Mouse (Mus musculus): ENCODE results near the gene Clasrp. TPM values are rescaled to one million over a fixed set of nuclear protein-coding genes. Genes with fewer than 3 reads are reported as not detected.

Gene Clasrp
- polyA plus RNA-seq (2015; fragmentation: Nextera tagmentation; extraction: Ambion mirVana), result 54.1 and 54.4 TPM in 2 replicates

DNA sequence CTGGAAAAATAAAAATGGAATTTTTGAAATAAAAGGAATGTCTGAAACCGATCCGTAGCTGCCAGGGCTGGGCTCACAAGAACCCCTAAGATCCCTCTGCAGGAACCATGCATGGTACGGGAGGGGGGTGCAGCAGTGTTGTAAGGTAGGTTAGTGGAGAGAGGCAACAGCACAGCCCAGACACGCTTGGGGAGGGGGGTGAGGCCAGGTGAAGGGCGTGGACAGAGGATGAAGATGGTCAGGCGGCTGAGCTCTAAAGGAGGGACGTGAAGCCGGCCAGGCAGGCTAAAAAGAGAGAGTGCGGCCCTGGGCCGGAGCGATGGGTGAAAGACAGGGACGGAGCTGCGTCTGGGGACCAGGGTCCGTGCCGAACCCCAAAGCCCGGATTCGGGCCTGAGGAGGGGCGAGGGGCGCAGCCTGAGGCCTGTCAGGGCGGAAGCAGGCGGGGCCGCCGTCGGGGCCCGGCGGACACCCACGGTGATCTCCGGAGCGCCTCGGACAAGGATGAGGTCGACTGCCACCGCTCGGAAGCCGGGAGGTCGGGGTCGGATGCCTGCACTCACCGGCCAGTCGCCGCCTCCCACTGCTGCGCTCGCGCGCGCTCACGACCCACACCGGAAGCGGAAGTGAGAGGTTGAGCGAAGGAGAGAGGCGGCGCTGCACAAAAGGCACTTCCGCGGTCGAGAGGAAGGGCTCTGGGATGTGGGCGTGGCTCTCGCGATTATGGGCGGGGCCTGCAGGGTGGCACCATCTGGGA is at the start of gene Clasrp:
TSS of gene Clasrp (minus strand) at position 638 of the 757 bp plus-strand sequence.
- no peaks in the 10 kb centered on the region for H3K9me3 ChIP-seq (ENCODE audit: control insufficient read depth, low read length)
- H3K36me3 ChIP-seq (ENCODE audit: control insufficient read depth, insufficient read depth, low read length), result 0 out of 2 replicates have a peak, but pooled peaks cover 2% of the 10 kb centered on the region
- ATAC-seq, result peak; percentile 88
- peaks cover 27% of the 10 kb centered on the region for H3K4me1 ChIP-seq (ENCODE audit: control insufficient read depth, insufficient read depth, low read depth, low read length)
- H3K27me3 ChIP-seq (replicated peaks; ENCODE audit: control insufficient read depth, insufficient read depth, low read length), result no peaks in the 10 kb centered on the region
- peak within 1 kb of the TSS; percentile 59 for H3K27ac ChIP-seq (ENCODE audit: low read depth, low read length)
- H3K4me3 ChIP-seq (ENCODE audit: low read length), result peak within 1 kb of the TSS; percentile 65
- H3K9ac ChIP-seq (ENCODE audit: low read depth, low read length), result peak within 1 kb of the TSS; percentile 80
- H3K4me2 ChIP-seq (ENCODE audit: low read length), result peak within 1 kb of the TSS; percentile 82
- WGBS, result 1% methylated on average over 57 of the region's 57 CpGs

DNA sequence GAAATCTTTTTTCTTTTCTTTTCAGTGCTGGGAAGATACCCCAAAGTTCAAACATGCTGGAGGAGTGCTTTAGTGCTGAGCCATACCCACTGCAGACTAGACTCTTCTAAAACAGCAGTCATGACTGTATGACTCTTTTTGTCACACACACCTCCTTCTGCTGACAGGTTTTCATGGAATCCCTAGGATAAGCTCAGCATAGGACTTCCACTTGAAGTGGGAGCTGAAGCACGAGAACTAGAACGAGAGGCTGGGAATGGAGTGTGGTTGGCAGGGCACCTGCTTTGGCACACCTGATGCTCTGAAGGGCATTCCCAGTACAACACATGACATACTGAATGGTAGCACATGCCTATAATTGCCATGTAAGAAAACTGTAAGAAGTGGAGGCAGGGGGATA is 48.3 kb upstream of the Clasrp start:
- H3K9me3 ChIP-seq (ENCODE audit: control insufficient read depth, low read length), result no peaks in the 10 kb centered on the region
- no peak overlapping the region for H3K4me3 ChIP-seq (ENCODE audit: low read length)
- no peak overlapping the region for H3K9ac ChIP-seq (ENCODE audit: low read depth, low read length)
- no peaks in the 10 kb centered on the region for H3K27me3 ChIP-seq (replicated peaks; ENCODE audit: control insufficient read depth, insufficient read depth, low read length)
- WGBS, result 96% methylated on average over 2 of the region's 2 CpGs
- H3K36me3 ChIP-seq (ENCODE audit: control insufficient read depth, insufficient read depth, low read length), result peaks cover 19% of the 10 kb centered on the region
- no peak overlapping the region for H3K4me2 ChIP-seq (ENCODE audit: low read length)
- no peak for ATAC-seq
- H3K27ac ChIP-seq (ENCODE audit: low read depth, low read length), result no peak overlapping the region
- H3K4me1 ChIP-seq (ENCODE audit: control insufficient read depth, insufficient read depth, low read depth, low read length), result no peaks in the 10 kb centered on the region

DNA sequence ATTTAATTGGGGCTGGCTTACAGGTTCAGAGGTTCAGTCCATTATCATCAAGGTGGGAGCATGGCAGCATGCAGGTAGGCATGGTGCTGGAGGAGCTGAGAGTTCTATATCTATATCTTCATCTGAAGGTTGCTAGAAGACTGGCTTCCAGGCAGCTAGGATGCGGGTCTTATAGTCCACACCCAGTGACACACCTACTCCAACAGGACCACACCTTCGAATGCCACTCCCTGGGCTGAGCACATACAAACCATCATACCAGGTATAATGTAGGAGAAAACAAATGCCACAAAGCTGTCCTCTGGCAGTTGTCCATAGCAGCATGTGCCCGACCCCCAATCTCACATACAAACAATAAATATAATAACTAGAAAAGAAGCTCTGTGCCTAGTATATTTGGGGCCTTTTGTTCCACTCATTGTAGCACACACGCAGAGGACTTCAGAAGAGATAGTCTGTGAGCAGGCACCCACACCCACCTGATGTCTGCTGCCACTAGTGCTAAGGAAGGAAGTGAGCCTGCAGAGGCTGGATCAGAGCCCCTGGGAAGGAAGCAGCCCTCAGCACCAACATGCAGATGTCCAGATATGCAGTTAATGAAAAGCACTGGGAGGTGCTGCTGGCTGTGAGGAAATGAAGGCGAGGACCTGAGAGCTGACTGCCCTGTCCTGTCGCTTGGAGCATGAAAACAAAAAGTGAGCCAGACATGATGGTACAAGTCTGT is 46.9 kb upstream of the Clasrp start:
- WGBS, result 89% methylated on average over 6 of the region's 6 CpGs
- H3K4me1 ChIP-seq (ENCODE audit: control insufficient read depth, insufficient read depth, low read depth, low read length), result no peaks in the 10 kb centered on the region
- H3K9ac ChIP-seq (ENCODE audit: low read depth, low read length), result no peak overlapping the region
- H3K36me3 ChIP-seq (ENCODE audit: control insufficient read depth, insufficient read depth, low read length), result peaks cover 26% of the 10 kb centered on the region
- no peaks in the 10 kb centered on the region for H3K27me3 ChIP-seq (replicated peaks; ENCODE audit: control insufficient read depth, insufficient read depth, low read length)
- no peak for ATAC-seq
- H3K9me3 ChIP-seq (ENCODE audit: control insufficient read depth, low read length), result no peaks in the 10 kb centered on the region
- H3K4me3 ChIP-seq (ENCODE audit: low read length), result no peak overlapping the region
- no peak overlapping the region for H3K27ac ChIP-seq (ENCODE audit: low read depth, low read length)
- H3K4me2 ChIP-seq (ENCODE audit: low read length), result no peak overlapping the region

DNA sequence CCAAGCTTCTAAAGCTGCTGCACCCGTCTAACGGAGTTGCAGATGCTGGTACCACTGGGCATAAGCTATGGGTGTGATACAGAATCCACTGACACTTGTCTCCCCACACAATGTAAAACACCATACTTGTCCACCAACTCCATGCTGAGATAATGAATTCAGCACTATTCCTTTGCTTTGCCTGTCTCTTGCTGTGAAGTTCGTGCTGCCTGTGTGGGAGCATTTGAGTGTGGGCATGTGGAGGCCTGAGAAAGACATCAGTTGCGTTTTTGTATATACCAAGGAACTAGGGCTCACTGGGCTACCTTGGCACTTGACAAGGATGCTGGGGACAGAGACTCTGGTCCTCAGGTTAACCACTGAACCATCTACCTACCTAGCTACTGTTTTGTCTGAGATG is 36.9 kb upstream of the Clasrp start:
- Histone ChIP-seq H3K4me1 (ENCODE audit: control insufficient read depth, insufficient read depth, low read depth, low read length) (no peaks in the 10 kb centered on the region), H3K4me2 (ENCODE audit: low read length) (no peak overlapping the region), H3K9ac (ENCODE audit: low read depth, low read length) (no peak overlapping the region), H3K27ac (ENCODE audit: low read depth, low read length) (no peak overlapping the region), H3K27me3 (replicated peaks; ENCODE audit: control insufficient read depth, insufficient read depth, low read length) (no peaks in the 10 kb centered on the region), H3K36me3 (ENCODE audit: control insufficient read depth, insufficient read depth, low read length) (peaks cover 58% of the 10 kb centered on the region), H3K9me3 (ENCODE audit: control insufficient read depth, low read length) (no peaks in the 10 kb centered on the region), H3K4me3 (ENCODE audit: low read length) (no peak overlapping the region)
- no peak for ATAC-seq
- WGBS, result 88% methylated on average over 4 of the region's 4 CpGs

DNA sequence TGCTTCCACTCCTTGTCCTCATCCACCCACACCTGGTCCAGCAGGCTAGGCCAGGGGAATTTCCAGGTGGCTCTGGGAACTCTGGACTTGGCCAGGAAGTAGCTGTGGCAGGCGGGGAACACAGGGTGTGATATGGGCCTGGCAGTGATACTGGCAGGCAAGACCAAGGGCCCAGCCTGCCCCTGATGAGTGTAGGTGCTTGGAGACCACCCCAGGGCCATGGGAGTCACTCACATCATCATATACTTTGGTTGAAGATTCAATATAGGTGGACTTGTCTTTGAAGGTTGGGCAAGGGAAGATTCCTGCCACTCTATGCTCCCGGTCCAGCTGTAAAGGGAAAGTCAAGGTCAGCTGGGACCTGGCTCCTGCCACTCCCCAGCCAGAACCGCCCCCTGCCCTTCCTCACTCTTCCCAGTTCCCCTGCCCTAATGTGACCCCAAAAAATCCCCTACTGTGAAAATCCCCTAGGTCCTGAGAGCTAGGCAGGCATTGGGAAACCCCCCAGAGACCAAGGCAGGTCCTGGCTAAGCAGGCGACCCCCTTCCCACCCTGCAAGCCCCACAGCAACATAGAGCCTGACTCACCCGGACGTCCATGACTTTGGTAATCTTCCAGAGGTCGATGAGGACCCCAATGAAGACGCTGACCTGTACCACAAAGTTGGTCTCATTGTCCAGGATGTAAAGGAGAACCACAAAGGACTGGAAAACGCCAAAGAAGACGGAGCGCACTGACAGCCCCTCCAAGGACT is 31.0 kb upstream of the Clasrp start:
- no peak overlapping the region for H3K27ac ChIP-seq (ENCODE audit: low read depth, low read length)
- no peaks in the 10 kb centered on the region for H3K27me3 ChIP-seq (replicated peaks; ENCODE audit: control insufficient read depth, insufficient read depth, low read length)
- no peak for ATAC-seq
- H3K4me1 ChIP-seq (ENCODE audit: control insufficient read depth, insufficient read depth, low read depth, low read length), result no peaks in the 10 kb centered on the region
- H3K36me3 ChIP-seq (ENCODE audit: control insufficient read depth, insufficient read depth, low read length), result peaks cover 61% of the 10 kb centered on the region
- no peak overlapping the region for H3K9ac ChIP-seq (ENCODE audit: low read depth, low read length)
- H3K4me2 ChIP-seq (ENCODE audit: low read length), result no peak overlapping the region
- H3K9me3 ChIP-seq (ENCODE audit: control insufficient read depth, low read length), result no peaks in the 10 kb centered on the region
- 90% methylated on average over 11 of the region's 11 CpGs for WGBS
- no peak overlapping the region for H3K4me3 ChIP-seq (ENCODE audit: low read length)

DNA sequence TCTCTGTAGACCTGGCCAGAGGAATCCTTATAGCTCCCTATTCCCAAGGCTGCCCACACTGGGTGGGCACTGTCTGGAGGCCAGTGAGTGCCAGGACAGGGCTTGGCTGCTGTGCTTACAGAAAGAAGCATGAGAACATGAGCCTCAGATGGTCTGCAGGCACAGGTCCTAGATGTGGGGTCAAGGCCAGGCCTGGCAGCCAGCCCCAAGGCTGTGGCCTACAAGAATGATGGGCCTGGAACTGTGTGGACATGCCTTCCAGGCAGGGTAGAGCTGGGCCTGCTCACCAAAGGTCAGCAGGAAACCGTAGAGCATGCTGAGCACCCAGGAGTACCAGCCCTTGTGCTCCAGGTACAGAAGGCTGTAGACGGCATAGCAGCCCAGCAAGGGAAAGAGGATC is 30.3 kb upstream of the Clasrp start:
- Histone ChIP-seq H3K27ac (ENCODE audit: low read depth, low read length) (no peak overlapping the region), H3K36me3 (ENCODE audit: control insufficient read depth, insufficient read depth, low read length) (peaks cover 61% of the 10 kb centered on the region), H3K4me1 (ENCODE audit: control insufficient read depth, insufficient read depth, low read depth, low read length) (no peaks in the 10 kb centered on the region), H3K4me3 (ENCODE audit: low read length) (no peak overlapping the region), H3K9me3 (ENCODE audit: control insufficient read depth, low read length) (no peaks in the 10 kb centered on the region), H3K4me2 (ENCODE audit: low read length) (no peak overlapping the region), H3K27me3 (replicated peaks; ENCODE audit: control insufficient read depth, insufficient read depth, low read length) (no peaks in the 10 kb centered on the region), H3K9ac (ENCODE audit: low read depth, low read length) (no peak overlapping the region)
- no peak for ATAC-seq
- 96% methylated on average over 2 of the region's 2 CpGs for WGBS

DNA sequence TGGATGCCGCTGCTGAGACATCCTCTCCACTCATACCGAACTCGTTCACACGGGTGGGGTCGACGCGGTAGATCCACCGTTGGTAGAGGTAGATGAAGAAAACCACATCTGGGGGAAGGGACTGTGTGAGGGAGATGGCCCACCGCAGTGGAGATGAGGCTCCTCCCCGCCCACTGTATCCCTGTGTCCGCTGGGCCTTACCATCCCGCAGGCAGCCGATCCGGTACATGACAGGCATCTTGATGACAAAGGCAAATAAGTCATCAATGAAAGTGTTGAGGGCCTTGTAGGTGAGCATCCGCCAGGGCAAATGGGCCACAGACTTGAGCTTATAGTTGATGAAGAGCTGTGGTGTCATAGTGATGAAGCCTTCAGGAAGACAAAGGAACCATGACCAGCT is 29.6 kb upstream of the Clasrp start:
- ATAC-seq, result no peak
- Histone ChIP-seq H3K9me3 (ENCODE audit: control insufficient read depth, low read length) (no peaks in the 10 kb centered on the region), H3K27me3 (replicated peaks; ENCODE audit: control insufficient read depth, insufficient read depth, low read length) (no peaks in the 10 kb centered on the region), H3K27ac (ENCODE audit: low read depth, low read length) (no peak overlapping the region), H3K36me3 (ENCODE audit: control insufficient read depth, insufficient read depth, low read length) (peaks cover 54% of the 10 kb centered on the region), H3K4me1 (ENCODE audit: control insufficient read depth, insufficient read depth, low read depth, low read length) (no peaks in the 10 kb centered on the region), H3K4me3 (ENCODE audit: low read length) (no peak overlapping the region), H3K4me2 (ENCODE audit: low read length) (no peak overlapping the region), H3K9ac (ENCODE audit: low read depth, low read length) (no peak overlapping the region)
- 95% methylated on average over 15 of the region's 15 CpGs for WGBS

DNA sequence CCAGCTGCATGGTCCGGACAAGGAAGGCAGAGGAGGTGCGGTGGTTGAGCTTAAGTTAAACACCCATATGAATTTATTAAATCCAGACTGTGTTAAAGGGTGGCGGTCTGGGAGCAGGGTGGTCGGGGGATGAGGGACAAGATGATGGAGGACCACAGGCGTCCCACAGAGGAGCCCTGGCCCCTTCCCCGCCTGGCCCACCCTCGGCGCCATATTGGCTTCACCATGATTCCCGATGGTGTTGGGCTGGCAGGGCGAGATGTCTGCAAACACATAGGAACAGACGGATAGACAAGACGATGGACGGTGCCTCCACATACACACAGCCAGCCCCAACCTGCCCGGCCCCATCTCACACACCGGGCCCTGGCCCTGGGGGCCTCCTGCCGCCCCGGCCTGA is 28.9 kb upstream of the Clasrp start:
- Histone ChIP-seq H3K27ac (ENCODE audit: low read depth, low read length) (no peak overlapping the region), H3K4me3 (ENCODE audit: low read length) (no peak overlapping the region), H3K9ac (ENCODE audit: low read depth, low read length) (no peak overlapping the region), H3K27me3 (replicated peaks; ENCODE audit: control insufficient read depth, insufficient read depth, low read length) (no peaks in the 10 kb centered on the region), H3K9me3 (ENCODE audit: control insufficient read depth, low read length) (no peaks in the 10 kb centered on the region), H3K4me1 (ENCODE audit: control insufficient read depth, insufficient read depth, low read depth, low read length) (no peaks in the 10 kb centered on the region; the same call in 1 of the 2 replicates), H3K36me3 (ENCODE audit: control insufficient read depth, insufficient read depth, low read length) (peaks cover 49% of the 10 kb centered on the region), H3K4me2 (ENCODE audit: low read length) (no peak overlapping the region)
- no peak for ATAC-seq
- 94% methylated on average over 17 of the region's 17 CpGs for WGBS

DNA sequence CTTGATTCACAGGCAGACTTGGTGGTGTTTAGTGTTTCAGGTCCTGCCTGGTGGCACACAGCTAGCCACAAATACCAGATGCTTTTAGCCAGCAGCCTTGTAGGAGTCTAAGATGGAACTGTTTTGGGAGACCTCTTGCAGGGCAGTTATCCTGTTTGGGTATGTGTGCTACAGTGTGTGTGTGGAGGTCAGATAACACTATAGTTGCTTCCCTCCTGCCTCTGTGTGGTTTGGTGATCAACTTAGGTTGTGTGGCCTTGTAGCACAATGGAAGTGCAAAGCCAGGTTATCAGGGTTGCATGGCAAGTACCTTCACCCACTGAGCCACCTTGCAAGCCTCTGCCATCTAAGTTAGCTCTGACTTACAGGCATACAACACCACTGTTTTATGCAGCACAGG is 28.4 kb upstream of the Clasrp start:
- H3K36me3 ChIP-seq (ENCODE audit: control insufficient read depth, insufficient read depth, low read length), result peaks cover 44% of the 10 kb centered on the region
- no peaks in the 10 kb centered on the region; the same call in 1 of the 2 replicates for H3K4me1 ChIP-seq (ENCODE audit: control insufficient read depth, insufficient read depth, low read depth, low read length)
- H3K9me3 ChIP-seq (ENCODE audit: control insufficient read depth, low read length), result no peaks in the 10 kb centered on the region
- H3K27me3 ChIP-seq (replicated peaks; ENCODE audit: control insufficient read depth, insufficient read depth, low read length), result no peaks in the 10 kb centered on the region
- no peak overlapping the region for H3K9ac ChIP-seq (ENCODE audit: low read depth, low read length)
- no peak overlapping the region for H3K27ac ChIP-seq (ENCODE audit: low read depth, low read length)
- no peak overlapping the region for H3K4me2 ChIP-seq (ENCODE audit: low read length)
- ATAC-seq, result no peak
- no peak overlapping the region for H3K4me3 ChIP-seq (ENCODE audit: low read length)

Data from hindbrain, embryonic 16.5 days (tissue).